Mouse (Mus musculus) ovary, adult 18-20 months (tissue): ENCODE measurements around the gene Amz1.

Experiments used
- DNase-seq: peaks from one replicate; pipeline ENCODE4 v3.0.0; 2022; ENCODE audit warnings: low spot score, mixed read lengths

Amz1 gene

GRCm38 (mm10) chr5:140726062-140726839 lies 2.3 kb downstream of the Amz1 start:
- DNase-seq: no peak

- no peak for DNase-seq
Measured at GRCm38 (mm10) chr5:140726946-140727740, 3.2 kb downstream of the Amz1 start.

- no peak for DNase-seq
Measured at GRCm38 (mm10) chr5:140731040-140731797, 7.3 kb downstream of the Amz1 start.

- DNase-seq: no peak
Measured at GRCm38 (mm10) chr5:140732195-140732594, 8.3 kb downstream of the Amz1 start.

GRCm38 (mm10) chr5:140733336-140733735 lies 9.4 kb downstream of the Amz1 start:
- no peak for DNase-seq

GRCm38 (mm10) chr5:140735297-140735696 lies 11.4 kb downstream of the Amz1 start:
- no peak for DNase-seq

- DNase-seq: no peak
Measured at GRCm38 (mm10) chr5:140736166-140736565, 12.2 kb downstream of the Amz1 start.

GRCm38 (mm10) chr5:140739813-140740212 lies 15.9 kb downstream of the Amz1 start:
- no peak for DNase-seq

- DNase-seq: no peak
Measured at GRCm38 (mm10) chr5:140741040-140741439, 17.1 kb downstream of the Amz1 start.

- no peak for DNase-seq
Measured at GRCm38 (mm10) chr5:140741877-140742276, 17.9 kb downstream of the Amz1 start.

- no peak for DNase-seq
Measured at GRCm38 (mm10) chr5:140743706-140744131, 19.8 kb downstream of the Amz1 start.

- no peak for DNase-seq
Measured at GRCm38 (mm10) chr5:140748425-140748824, 24.5 kb downstream of the Amz1 start.

GRCm38 (mm10) chr5:140749062-140749875 lies 25.3 kb downstream of the Amz1 start:
- DNase-seq: peak; percentile 39

GRCm38 (mm10) chr5:140750925-140751324 lies 27.0 kb downstream of the Amz1 start:
- no peak for DNase-seq

GRCm38 (mm10) chr5:140752041-140752440 lies 28.1 kb downstream of the Amz1 start:
- no peak for DNase-seq

GRCm38 (mm10) chr5:140752639-140753038 lies 28.7 kb downstream of the Amz1 start:
- DNase-seq: no peak

GRCm38 (mm10) chr5:140753223-140753622 lies 29.3 kb downstream of the Amz1 start:
- no peak for DNase-seq

- DNase-seq: no peak
Measured at GRCm38 (mm10) chr5:140758864-140759263, 34.9 kb downstream of the Amz1 start.

GRCm38 (mm10) chr5:140762540-140762939 lies 38.6 kb downstream of the Amz1 start:
- no peak for DNase-seq

GRCm38 (mm10) chr5:140764921-140765613 lies 41.1 kb downstream of the Amz1 start:
- DNase-seq: no peak

GRCm38 (mm10) chr5:140766566-140766965 lies 42.6 kb downstream of the Amz1 start:
- DNase-seq: no peak
